Mouse (Mus musculus): Measurements from ENCODE around the gene Il17re. TPM values are rescaled to one million over a fixed set of nuclear protein-coding genes. Genes with fewer than 3 reads are reported as not detected.
A peak's percentile ranks its signal among the peaks of the same experiment; 100 is the strongest.

Gene Il17re
- total RNA-seq, 1 experiment from 2014 or later = 0.12 TPM

GRCm38 (mm10) chr6:113441147-113441680, 17.1 kb upstream of the Il17re start:
- ATAC-seq (ENCODE audit: extremely low read depth, insufficient number of reproducible peaks, low FRiP score, poor library complexity, severe bottlenecking) = peak; percentile 78

- ATAC-seq (ENCODE audit: extremely low read depth, insufficient number of reproducible peaks, low FRiP score, poor library complexity, severe bottlenecking) = no peak
These were observed 16.2 kb upstream of the Il17re start for GRCm38 (mm10) chr6:113442087-113442441.

- peak; percentile 76 for ATAC-seq (ENCODE audit: extremely low read depth, insufficient number of reproducible peaks, low FRiP score, poor library complexity, severe bottlenecking)
These were observed 15.7 kb upstream of the Il17re start, which contains the start of gene Jagn1 for GRCm38 (mm10) chr6:113442442-113443090. Gene Jagn1 (plus strand): TSS chr6:113442569.

GRCm38 (mm10) chr6:113443091-113443490, 15.2 kb upstream of the Il17re start:
- ATAC-seq (ENCODE audit: extremely low read depth, insufficient number of reproducible peaks, low FRiP score, poor library complexity, severe bottlenecking) = no peak

- ATAC-seq (ENCODE audit: extremely low read depth, insufficient number of reproducible peaks, low FRiP score, poor library complexity, severe bottlenecking) = no peak
These were observed 13.9 kb upstream of the Il17re start for GRCm38 (mm10) chr6:113444207-113444965.

- no peak for ATAC-seq (ENCODE audit: extremely low read depth, insufficient number of reproducible peaks, low FRiP score, poor library complexity, severe bottlenecking)
These were observed 10.6 kb upstream of the Il17re start for GRCm38 (mm10) chr6:113447639-113448038.

GRCm38 (mm10) chr6:113451839-113452238, 6.4 kb upstream of the Il17re start:
- no peak for ATAC-seq (ENCODE audit: extremely low read depth, insufficient number of reproducible peaks, low FRiP score, poor library complexity, severe bottlenecking)

GRCm38 (mm10) chr6:113455007-113455406, 3.3 kb upstream of the Il17re start:
- ATAC-seq (ENCODE audit: extremely low read depth, insufficient number of reproducible peaks, low FRiP score, poor library complexity, severe bottlenecking) = no peak

GRCm38 (mm10) chr6:113458635-113459034, 351 bp downstream of the Il17re start:
- no peak for ATAC-seq (ENCODE audit: extremely low read depth, insufficient number of reproducible peaks, low FRiP score, poor library complexity, severe bottlenecking)

- ATAC-seq (ENCODE audit: extremely low read depth, insufficient number of reproducible peaks, low FRiP score, poor library complexity, severe bottlenecking) = no peak
These were observed 5.8 kb downstream of the Il17re start for GRCm38 (mm10) chr6:113464040-113464439.

- ATAC-seq (ENCODE audit: extremely low read depth, insufficient number of reproducible peaks, low FRiP score, poor library complexity, severe bottlenecking) = no peak
These were observed 7.3 kb downstream of the Il17re start for GRCm38 (mm10) chr6:113465602-113466001.

GRCm38 (mm10) chr6:113468512-113468911, 10.2 kb downstream of the Il17re start:
- no peak for ATAC-seq (ENCODE audit: extremely low read depth, insufficient number of reproducible peaks, low FRiP score, poor library complexity, severe bottlenecking)

- peak; percentile 76 for ATAC-seq (ENCODE audit: extremely low read depth, insufficient number of reproducible peaks, low FRiP score, poor library complexity, severe bottlenecking)
These were observed 10.7 kb downstream of the Il17re start for GRCm38 (mm10) chr6:113469021-113469420.

GRCm38 (mm10) chr6:113469432-113469831, 11.1 kb downstream of the Il17re start:
- ATAC-seq (ENCODE audit: extremely low read depth, insufficient number of reproducible peaks, low FRiP score, poor library complexity, severe bottlenecking) = no peak

- ATAC-seq (ENCODE audit: extremely low read depth, insufficient number of reproducible peaks, low FRiP score, poor library complexity, severe bottlenecking) = no peak
These were observed 13.1 kb downstream of the Il17re start, which contains the start of gene Il17rc for GRCm38 (mm10) chr6:113471297-113471936. Gene Il17rc (plus strand): TSS chr6:113471427.

GRCm38 (mm10) chr6:113472061-113472460, 13.8 kb downstream of the Il17re start:
- ATAC-seq (ENCODE audit: extremely low read depth, insufficient number of reproducible peaks, low FRiP score, poor library complexity, severe bottlenecking) = no peak

- ATAC-seq (ENCODE audit: extremely low read depth, insufficient number of reproducible peaks, low FRiP score, poor library complexity, severe bottlenecking) = no peak
These were observed 15.0 kb downstream of the Il17re start for GRCm38 (mm10) chr6:113473246-113473645.

- no peak for ATAC-seq (ENCODE audit: extremely low read depth, insufficient number of reproducible peaks, low FRiP score, poor library complexity, severe bottlenecking)
These were observed 15.4 kb downstream of the Il17re start for GRCm38 (mm10) chr6:113473715-113474114.

- ATAC-seq (ENCODE audit: extremely low read depth, insufficient number of reproducible peaks, low FRiP score, poor library complexity, severe bottlenecking) = no peak
These were observed 19.1 kb downstream of the Il17re start for GRCm38 (mm10) chr6:113477353-113477752.

- no peak for ATAC-seq (ENCODE audit: extremely low read depth, insufficient number of reproducible peaks, low FRiP score, poor library complexity, severe bottlenecking)
These were observed 20.6 kb downstream of the Il17re start for GRCm38 (mm10) chr6:113478906-113479305.
